Mouse (Mus musculus) C2C12 (cell line): ENCODE measurements at regions not wholly inside any gene's neighbourhood (a gene's known extent, or its start where the extent isn't known, plus 50 kb on each side); places are given as distances from the start of the nearest gene placed in this dataset.

ENCODE experiments used
- CTCF ChIP-seq: IDR thresholded peaks from one replicate; pipeline ENCODE4 v1.5.1; 2011; ENCODE audit not compliant: control insufficient read depth, insufficient read depth, insufficient read length
- MAX ChIP-seq: IDR thresholded peaks from one replicate; pipeline ENCODE4 v1.6.1; 2011; ENCODE audit warnings: mild to moderate bottlenecking, control low read depth
- USF1 ChIP-seq: IDR thresholded peaks from one replicate; pipeline ENCODE4 v1.6.1; 2011; ENCODE audit warnings: low read depth, mild to moderate bottlenecking, control low read depth, moderate library complexity

DNA sequence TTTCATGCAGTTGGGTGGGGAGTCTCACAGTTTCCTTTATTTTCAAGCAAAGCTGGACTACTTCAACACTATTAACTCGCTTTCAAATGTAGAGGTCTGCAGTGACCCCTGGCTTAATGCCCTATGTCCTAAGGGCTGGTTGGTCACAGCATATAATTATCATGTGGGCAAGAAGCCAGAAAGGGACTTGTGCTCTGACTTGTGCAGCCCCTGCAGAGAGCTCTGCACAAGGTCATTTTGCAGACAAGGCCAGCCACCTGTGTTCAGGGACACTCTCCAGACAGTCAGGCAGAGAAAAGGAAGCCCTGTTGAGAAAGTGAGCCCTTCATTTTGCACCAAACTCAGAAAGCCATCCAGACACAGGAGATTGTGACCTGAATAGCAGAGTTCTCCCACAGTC is 79.1 kb downstream of the Cd200 start:
- TF ChIP-seq CTCF (no peak), MAX (no peak), USF1 (no peak)
